Mouse (Mus musculus) liver, adult 2 months (tissue): ENCODE measurements around the gene Igfn1. TPM values are rescaled to one million over a fixed set of nuclear protein-coding genes. Genes with fewer than 3 reads are reported as not detected.
A peak's percentile ranks its signal among the peaks of the same experiment; 100 is the strongest.

Experiments used
- DNase-seq: peaks from one replicate; pipeline ENCODE4 v3.0.0-alpha.2; 2011; ENCODE audit warnings: low read depth, low spot score; ENCODE audit errors: extremely low read depth
- H3K27ac ChIP-seq: fragments of 200-500 bp; replicated peaks from 2 replicates; pipeline ENCODE4 v1.5.1; 2012; ENCODE audit warnings: low read depth, mild to moderate bottlenecking, control low read depth, inconsistent platforms, low read length; ENCODE audit not compliant: insufficient read depth
- H3K27me3 ChIP-seq: fragments of 200-500 bp; 2 replicates; pipeline ENCODE4 v1.6.1; 2012; ENCODE audit warnings: mild to moderate bottlenecking, moderate library complexity, low read length, inconsistent platforms; ENCODE audit not compliant: control insufficient read depth, insufficient read depth
- H3K36me3 ChIP-seq: fragments of 200-500 bp; 2 replicates; pipeline ENCODE4 v1.6.1; 2012; ENCODE audit warnings: low read length, inconsistent platforms; ENCODE audit not compliant: control insufficient read depth, insufficient read depth
- H3K4me1 ChIP-seq: fragments of 200-500 bp; 2 replicates; pipeline ENCODE4 v1.6.1; 2011; ENCODE audit warnings: low read length; ENCODE audit not compliant: control insufficient read depth, insufficient read depth
- H3K4me3 ChIP-seq: fragments of 200-500 bp; 2 replicates; pipeline ENCODE4 v1.5.1; 2011; ENCODE audit warnings: low read depth, mild to moderate bottlenecking, control low read depth, low read length, moderate library complexity; ENCODE audit not compliant: insufficient read depth
- H3K79me2 ChIP-seq: fragments of 200-500 bp; 2 replicates; pipeline ENCODE4 v1.6.1; 2012; ENCODE audit warnings: inconsistent platforms, mild to moderate bottlenecking, low read length, moderate library complexity; ENCODE audit not compliant: control insufficient read depth, insufficient read depth
- H3K9ac ChIP-seq: fragments of 200-500 bp; 2 replicates; pipeline ENCODE4 v1.6.1; 2012; ENCODE audit warnings: low read depth, mild to moderate bottlenecking, control low read depth, inconsistent platforms, low read length
- CTCF ChIP-seq: fragments of 200-500 bp; IDR thresholded peaks from 2 replicates; pipeline ENCODE4 v1.5.1; 2011; ENCODE audit warnings: low read depth, low read length, control low read depth
- POLR2A ChIP-seq: fragments of 200-500 bp; IDR thresholded peaks from 2 replicates; pipeline ENCODE4 v1.6.1; 2011; ENCODE audit warnings: low read length, control low read depth; ENCODE audit not compliant: insufficient read depth; ENCODE audit errors: extremely low read depth
- WGBS: fragments of 180-500 bp; shearing (Covaris S2); methylation state at CpG from one replicate; pipeline ENCODE4 v1.1.7; 2018; 5-methylcytosine and 5-hydroxymethylcytosine counted together
- polyA plus RNA-seq: library from polyadenylated mRNA; depleted of rRNA; stranded (reverse); fragments of >200 nt; gene quantifications from 2 replicates; pipeline ENCODE4 v1.2.3, GENCODE M21; 2012
- total RNA-seq: library from RNA; depleted of rRNA; stranded (reverse); fragments of >200 nt; gene quantifications from 2 replicates; pipeline ENCODE4 v1.2.3, GENCODE M21; 2014

The Igfn1 gene
- total and polyA plus RNA-seq, 2 experiments = not detected

- H3K27me3 ChIP-seq = 0 out of 2 replicates have a peak, but pooled peaks cover under 1% of the 10 kb centered on the region
- no peaks in the 10 kb centered on the region for H3K4me1 ChIP-seq
- no peak overlapping the region for H3K9ac ChIP-seq
- no peak for DNase-seq
- H3K79me2 ChIP-seq = no peaks in the 10 kb centered on the region
- TF ChIP-seq CTCF (no peak), POLR2A (no peak)
- 54% methylated on average over 2 of the region's 2 CpGs for WGBS
- H3K36me3 ChIP-seq = no peaks in the 10 kb centered on the region
- no peak overlapping the region for H3K27ac ChIP-seq
- H3K4me3 ChIP-seq = no peak overlapping the region
These were observed 57.3 kb downstream of the Igfn1 start for GRCm38 (mm10) chr1:135948871-135949270.

GRCm38 (mm10) chr1:135946247-135946646, 59.9 kb downstream of the Igfn1 start:
- H3K4me3 ChIP-seq = no peak overlapping the region
- no peaks in the 10 kb centered on the region for H3K4me1 ChIP-seq
- H3K9ac ChIP-seq = no peak overlapping the region
- no peak overlapping the region for H3K27ac ChIP-seq
- H3K27me3 ChIP-seq = peaks cover 4% of the 10 kb centered on the region; the same call in 1 of the 2 replicates
- WGBS = 70% methylated on average over 4 of the region's 4 CpGs
- H3K36me3 ChIP-seq = no peaks in the 10 kb centered on the region
- H3K79me2 ChIP-seq = no peaks in the 10 kb centered on the region
- TF ChIP-seq CTCF (no peak), POLR2A (no peak)
- DNase-seq = no peak

GRCm38 (mm10) chr1:135945711-135946110, 60.4 kb downstream of the Igfn1 start:
- no peak overlapping the region for H3K9ac ChIP-seq
- DNase-seq = peak; percentile 51
- no peak overlapping the region for H3K27ac ChIP-seq
- 10% methylated on average over 7 of the region's 7 CpGs for WGBS
- H3K36me3 ChIP-seq = no peaks in the 10 kb centered on the region
- TF ChIP-seq POLR2A (no peak), CTCF (peak; percentile 81)
- no peaks in the 10 kb centered on the region for H3K79me2 ChIP-seq
- no peaks in the 10 kb centered on the region for H3K4me1 ChIP-seq
- peaks cover 4% of the 10 kb centered on the region; the same call in 1 of the 2 replicates for H3K27me3 ChIP-seq
- H3K4me3 ChIP-seq = no peak overlapping the region

- Histone ChIP-seq H3K27me3 (peaks cover 4% of the 10 kb centered on the region; the same call in 1 of the 2 replicates), H3K9ac (no peak overlapping the region), H3K4me1 (no peaks in the 10 kb centered on the region), H3K27ac (no peak overlapping the region), H3K4me3 (no peak overlapping the region), H3K36me3 (no peaks in the 10 kb centered on the region), H3K79me2 (no peaks in the 10 kb centered on the region)
- no peak for TF ChIP-seq POLR2A
- TF ChIP-seq CTCF = peak; percentile 66
- WGBS = 45% methylated on average over 12 of the region's 12 CpGs
- peak; percentile 48 for DNase-seq
These were observed 61.4 kb downstream of the Igfn1 start for GRCm38 (mm10) chr1:135944526-135945259.

GRCm38 (mm10) chr1:135943713-135944112, 62.4 kb downstream of the Igfn1 start:
- H3K4me1 ChIP-seq = no peaks in the 10 kb centered on the region
- H3K9ac ChIP-seq = no peak overlapping the region
- no peak for TF ChIP-seq CTCF
- TF ChIP-seq POLR2A = no peak
- H3K27ac ChIP-seq = no peak overlapping the region
- no peak for DNase-seq
- peaks cover 4% of the 10 kb centered on the region; the same call in 1 of the 2 replicates for H3K27me3 ChIP-seq
- H3K79me2 ChIP-seq = no peaks in the 10 kb centered on the region
- WGBS = 98% methylated on average over 2 of the region's 2 CpGs
- no peaks in the 10 kb centered on the region for H3K36me3 ChIP-seq
- H3K4me3 ChIP-seq = no peak overlapping the region

- Histone ChIP-seq H3K9ac (no peak overlapping the region), H3K27ac (no peak overlapping the region)
These were observed 64.0 kb downstream of the Igfn1 start for GRCm38 (mm10) chr1:135942116-135942515.

More at GRCm38 (mm10) chr1:135942116-135942515, 64.0 kb downstream of the Igfn1 start:
- Histone ChIP-seq H3K79me2 (no peaks in the 10 kb centered on the region), H3K4me3 (no peak overlapping the region), H3K27me3 (peaks cover 4% of the 10 kb centered on the region; the same call in 1 of the 2 replicates), H3K4me1 (no peaks in the 10 kb centered on the region), H3K36me3 (no peaks in the 10 kb centered on the region)
- no peak for DNase-seq
- WGBS = 40% methylated on average over 7 of the region's 7 CpGs
- TF ChIP-seq POLR2A = no peak
- no peak for TF ChIP-seq CTCF
